Comparison of ENCODE assay signal across 7 mouse cellular contexts in genomic region chr10:80152873-80153260, GRCm38 (mm10). TPM values are rescaled to one million over a fixed set of nuclear protein-coding genes. Genes with fewer than 3 reads are reported as not detected.
A peak's percentile ranks its signal among the peaks of the same experiment; 100 is the strongest.
DNase-seq lines count a peak whose midpoint lies in the region; ATAC-seq and TF ChIP-seq lines count a peak whose summit lies in the region.

No protein-coding gene starts in this region.

- H3K4me2 ChIP-seq in limb, embryonic 12.5 days = peak overlapping the region; percentile 99
- H3K4me2 ChIP-seq in neural tube, embryonic 12.5 days (replicated peaks) = peak overlapping the region; percentile 91

- no peak for TF ChIP-seq CTCF in cortical plate, adult 2 months (IDR thresholded peaks at IDR 0.05; ENCODE audit: extremely low read depth, insufficient read depth, low read length)

- peak overlapping the region; percentile 100 for H3K9ac ChIP-seq in limb, embryonic 12.5 days (replicated peaks)
- H3K9ac ChIP-seq in neural tube, embryonic 12.5 days = peak overlapping the region; percentile 100

- peak; percentile 30 for DNase-seq in thymus, postnatal 25 days
- DNase-seq in thymus, postnatal 36 days = no peak
- DNase-seq in heart, postnatal 4 days = peak; percentile 76
- no peak for DNase-seq in gastrocnemius, adult 18-20 months (ENCODE audit: low spot score)

- H3K27me3 ChIP-seq in limb, embryonic 12.5 days = no peaks in the 10 kb centered on the region
- H3K27me3 ChIP-seq in neural tube, embryonic 12.5 days (replicated peaks) = no peaks in the 10 kb centered on the region

- H3K36me3 ChIP-seq in limb, embryonic 12.5 days = peaks cover 81% of the 10 kb centered on the region
- H3K36me3 ChIP-seq in neural tube, embryonic 12.5 days = peaks cover 66% of the 10 kb centered on the region

- no peaks in the 10 kb centered on the region; the same call in 1 of the 2 replicates for H3K4me1 ChIP-seq in cortical plate, adult 2 months (ENCODE audit: control insufficient read depth, insufficient read depth, low read length)
- H3K4me1 ChIP-seq in limb, embryonic 12.5 days (replicated peaks) = peaks cover 59% of the 10 kb centered on the region
- H3K4me1 ChIP-seq in neural tube, embryonic 12.5 days = peaks cover 63% of the 10 kb centered on the region

- H3K4me3 ChIP-seq in cortical plate, adult 2 months (ENCODE audit: insufficient read depth, low read length) = peak overlapping the region; percentile 86; the same call in 1 of the 2 replicates
- H3K4me3 ChIP-seq in limb, embryonic 12.5 days (replicated peaks) = peak overlapping the region; percentile 97
- peak overlapping the region; percentile 99 for H3K4me3 ChIP-seq in neural tube, embryonic 12.5 days

- no peak for ATAC-seq in limb, embryonic 12.5 days (ENCODE audit: insufficient number of reproducible peaks, insufficient read depth, low FRiP score, low TSS enrichment, low read depth)
- ATAC-seq in neural tube, embryonic 12.5 days (ENCODE audit: low FRiP score, low read depth) = no peak

- no peak for TF ChIP-seq POLR2A in cortical plate, adult 2 months (IDR thresholded peaks at IDR 0.05; ENCODE audit: extremely low read depth, insufficient read depth, low read length)

- H3K27ac ChIP-seq in cortical plate, adult 2 months (ENCODE audit: insufficient read depth, low read length) = peak overlapping the region; percentile 97; the same call in 1 of the 2 replicates
- H3K27ac ChIP-seq in limb, embryonic 12.5 days = peak overlapping the region; percentile 99
- H3K27ac ChIP-seq in neural tube, embryonic 12.5 days = peak overlapping the region; percentile 99; the same call in 1 of the 2 replicates

- WGBS in limb, embryonic 12.5 days = 48% methylated on average over 3 of the region's 3 CpGs
- WGBS in neural tube, embryonic 12.5 days = 50% methylated on average over 3 of the region's 3 CpGs

- no peaks in the 10 kb centered on the region for H3K9me3 ChIP-seq in limb, embryonic 12.5 days
- H3K9me3 ChIP-seq in neural tube, embryonic 12.5 days = no peaks in the 10 kb centered on the region

RNA-seq across cellular contexts. Expression of gene Midn, which starts 4.8 kb away (rescaled TPM):
- 26.6 and 33.8 TPM in 2 replicates for polyA plus RNA-seq in cortical plate, adult 2 months (2012; rRNA removed)
- 100 to 1,000 TPM; 145 to 163 TPM for total RNA-seq in heart, postnatal 4 days (2021)
- 30.6 and 38.0 TPM in 2 replicates for polyA plus RNA-seq in limb, embryonic 12.5 days (2016; fragmentation: Nextera tagmentation; extraction: Ambion mirVana)
- polyA plus RNA-seq in neural tube, embryonic 12.5 days (2016; fragmentation: Nextera tagmentation; extraction: Ambion mirVana) = 40.8 and 45.1 TPM in 2 replicates
- 10 to 100 TPM; 40.6 to 47.9 TPM for total RNA-seq in gastrocnemius, adult 18-20 months (2021)

RNA-seq across cellular contexts. Expression of gene Cbarp, which starts 12.2 kb away (rescaled TPM):
- polyA plus RNA-seq in cortical plate, adult 2 months (2012; rRNA removed) = 274 and 285 TPM in 2 replicates
- total RNA-seq in heart, postnatal 4 days (2021) = 1 to 10 TPM; 3.7 to 5.1 TPM
- polyA plus RNA-seq in limb, embryonic 12.5 days (2016; fragmentation: Nextera tagmentation; extraction: Ambion mirVana) = 4.9 and 5.6 TPM in 2 replicates
- 26.5 and 27.3 TPM in 2 replicates for polyA plus RNA-seq in neural tube, embryonic 12.5 days (2016; fragmentation: Nextera tagmentation; extraction: Ambion mirVana)
- 1 to 10 TPM; 1.6 to 1.9 TPM for total RNA-seq in gastrocnemius, adult 18-20 months (2021)

RNA-seq across cellular contexts. Expression of gene Cirbp, which starts 12.9 kb away (rescaled TPM):
- polyA plus RNA-seq in cortical plate, adult 2 months (2012; rRNA removed) = 150 and 180 TPM in 2 replicates
- 100 to 1,000 TPM; 163 to 193 TPM for total RNA-seq in heart, postnatal 4 days (2021)
- polyA plus RNA-seq in limb, embryonic 12.5 days (2016; fragmentation: Nextera tagmentation; extraction: Ambion mirVana) = 166 and 175 TPM in 2 replicates
- polyA plus RNA-seq in neural tube, embryonic 12.5 days (2016; fragmentation: Nextera tagmentation; extraction: Ambion mirVana) = 262 and 273 TPM in 2 replicates
- 10 to 100 TPM; 28.9 to 37.5 TPM for total RNA-seq in gastrocnemius, adult 18-20 months (2021)

RNA-seq across cellular contexts. Expression of gene Atp5d, which starts 14.4 kb away (rescaled TPM):
- polyA plus RNA-seq in cortical plate, adult 2 months (2012; rRNA removed) = 620 and 641 TPM in 2 replicates
- total RNA-seq in heart, postnatal 4 days (2021) = 1,000 to 10,000 TPM in 1 of 2 experiments, 100 to 1,000 TPM in 1; 966 to 1,003 TPM
- polyA plus RNA-seq in limb, embryonic 12.5 days (2016; fragmentation: Nextera tagmentation; extraction: Ambion mirVana) = 460 and 465 TPM in 2 replicates
- 396 and 422 TPM in 2 replicates for polyA plus RNA-seq in neural tube, embryonic 12.5 days (2016; fragmentation: Nextera tagmentation; extraction: Ambion mirVana)
- 100 to 1,000 TPM; 573 to 611 TPM for total RNA-seq in gastrocnemius, adult 18-20 months (2021)

RNA-seq across cellular contexts. Expression of gene 1600002K03Rik, which starts 19.9 kb away (rescaled TPM):
- 13.1 and 13.9 TPM in 2 replicates for polyA plus RNA-seq in cortical plate, adult 2 months (2012; rRNA removed)
- 1 to 10 TPM; 1.9 to 4.9 TPM for total RNA-seq in heart, postnatal 4 days (2021)
- 9.1 and 9.5 TPM in 2 replicates for polyA plus RNA-seq in limb, embryonic 12.5 days (2016; fragmentation: Nextera tagmentation; extraction: Ambion mirVana)
- polyA plus RNA-seq in neural tube, embryonic 12.5 days (2016; fragmentation: Nextera tagmentation; extraction: Ambion mirVana) = 14.9 and 15.7 TPM in 2 replicates
- 1 to 10 TPM; 5.4 to 6.5 TPM for total RNA-seq in gastrocnemius, adult 18-20 months (2021)

Comparison
In these comparisons a context has a peak if more than half of its experiments do, and no peak if none do; other contexts are left out.
1. DNase-seq: peak in thymus, postnatal 25 days (single experiment) and heart, postnatal 4 days (single experiment); none in thymus, postnatal 36 days (0 of 2) and gastrocnemius, adult 18-20 months (single experiment).
2. Peak in every context shown above with its lines, with median percentiles within 50 percentile points of each other: H3K27ac ChIP-seq and H3K4me3 ChIP-seq.